8 mouse cellular contexts compared by ENCODE assay signal in genomic region chr5:110057637-110058408, GRCm38 (mm10). TPM values are rescaled to one million over a fixed set of nuclear protein-coding genes. Genes with fewer than 3 reads are reported as not detected.
DNase-seq lines count a peak whose midpoint lies in the region; ATAC-seq and TF ChIP-seq lines count a peak whose summit lies in the region.

No protein-coding gene starts in this region.

- H3K9me3 ChIP-seq in embryonic facial prominence, embryonic 14.5 days (ENCODE audit: control insufficient read depth, low read length), result peaks cover 17% of the 10 kb centered on the region
- no peaks in the 10 kb centered on the region for H3K9me3 ChIP-seq in limb, embryonic 14.5 days (ENCODE audit: control insufficient read depth, low read length)
- 0 out of 2 replicates have a peak, but pooled peaks cover 5% of the 10 kb centered on the region for H3K9me3 ChIP-seq in midbrain, postnatal 0 days (ENCODE audit: low read length)

- H3K4me2 ChIP-seq in embryonic facial prominence, embryonic 14.5 days (ENCODE audit: low read depth, low read length), result peak overlapping the region; percentile 54
- H3K4me2 ChIP-seq in limb, embryonic 14.5 days (replicated peaks; ENCODE audit: low read depth, low read length, severe bottlenecking), result peak overlapping the region; percentile 47
- H3K4me2 ChIP-seq in midbrain, postnatal 0 days (ENCODE audit: low read depth, low read length, poor library complexity, severe bottlenecking), result peak overlapping the region; percentile 46

- no peaks in the 10 kb centered on the region for H3K36me3 ChIP-seq in embryonic facial prominence, embryonic 14.5 days (ENCODE audit: control insufficient read depth, insufficient read depth, low read length)
- no peaks in the 10 kb centered on the region for H3K36me3 ChIP-seq in limb, embryonic 14.5 days (ENCODE audit: control insufficient read depth, insufficient read depth, low read length)
- H3K36me3 ChIP-seq in midbrain, postnatal 0 days (ENCODE audit: insufficient read depth, low read length), result no peaks in the 10 kb centered on the region

- no peaks in the 10 kb centered on the region for H3K27me3 ChIP-seq in embryonic facial prominence, embryonic 14.5 days (replicated peaks; ENCODE audit: control insufficient read depth, insufficient read depth, low read length)
- no peaks in the 10 kb centered on the region for H3K27me3 ChIP-seq in limb, embryonic 14.5 days (ENCODE audit: control insufficient read depth, insufficient read depth, low read length)
- no peaks in the 10 kb centered on the region for H3K27me3 ChIP-seq in midbrain, postnatal 0 days (ENCODE audit: insufficient read depth, low read length)

- ATAC-seq in embryonic facial prominence, embryonic 14.5 days (ENCODE audit: low read depth), result peak; percentile 99
- ATAC-seq in limb, embryonic 14.5 days (ENCODE audit: low FRiP score, low read depth), result peak; percentile 98
- peak; percentile 95 for ATAC-seq in midbrain, postnatal 0 days (ENCODE audit: low FRiP score)

- peak overlapping the region; percentile 67 for H3K9ac ChIP-seq in embryonic facial prominence, embryonic 14.5 days (ENCODE audit: low read depth, low read length)
- H3K9ac ChIP-seq in limb, embryonic 14.5 days (ENCODE audit: low read depth, low read length, severe bottlenecking), result peak overlapping the region; percentile 52
- H3K9ac ChIP-seq in midbrain, postnatal 0 days (replicated peaks; ENCODE audit: low read length, poor library complexity, severe bottlenecking), result 0 out of 2 replicates have a peak overlapping the region, but pooled peaks have one; percentile 14

- 4% methylated on average over 19 of the region's 19 CpGs for WGBS in embryonic facial prominence, embryonic 14.5 days
- WGBS in limb, embryonic 14.5 days, result 2% methylated on average over 19 of the region's 19 CpGs
- WGBS in midbrain, postnatal 0 days, result 5% methylated on average over 19 of the region's 19 CpGs

- TF ChIP-seq CTCF in midbrain, postnatal 0 days (IDR thresholded peaks at IDR 0.05), result no peak

- H3K27ac ChIP-seq in embryonic facial prominence, embryonic 14.5 days (replicated peaks; ENCODE audit: low read depth, low read length), result no peak overlapping the region
- no peak overlapping the region for H3K27ac ChIP-seq in limb, embryonic 14.5 days (replicated peaks; ENCODE audit: low read depth, low read length)
- no peak overlapping the region for H3K27ac ChIP-seq in midbrain, postnatal 0 days (ENCODE audit: low read depth, low read length)

- H3K4me1 ChIP-seq in embryonic facial prominence, embryonic 14.5 days (ENCODE audit: control insufficient read depth, insufficient read depth, low read length), result no peaks in the 10 kb centered on the region
- no peaks in the 10 kb centered on the region for H3K4me1 ChIP-seq in limb, embryonic 14.5 days (ENCODE audit: control insufficient read depth, insufficient read depth, low read length)
- H3K4me1 ChIP-seq in midbrain, postnatal 0 days (ENCODE audit: insufficient read depth, low read length), result no peaks in the 10 kb centered on the region

- peak overlapping the region; percentile 40 for H3K4me3 ChIP-seq in embryonic facial prominence, embryonic 14.5 days (ENCODE audit: low read depth, low read length)
- peak overlapping the region; percentile 49 for H3K4me3 ChIP-seq in limb, embryonic 14.5 days (replicated peaks; ENCODE audit: low read length)
- H3K4me3 ChIP-seq in midbrain, postnatal 0 days (ENCODE audit: low read depth, low read length), result peak overlapping the region; percentile 37

- DNase-seq in 3T3-L1 (ENCODE audit: low read depth, low spot score), result peak; percentile 89
- peak; percentile 33 to 68 for DNase-seq in adrenal gland, postnatal 4 days (ENCODE audit: low spot score in 2 of 2)
- DNase-seq in embryonic facial prominence, embryonic 14.5 days (ENCODE audit: low spot score), result peak; percentile 91
- DNase-seq in heart, adult 8-10 months (ENCODE audit: low spot score), result peak; percentile 92
- DNase-seq in kidney, adult 9 months, result peak; percentile 93
- DNase-seq in limb, embryonic 14.5 days (ENCODE audit: low spot score), result peak; percentile 84
- peak; percentile 83 for DNase-seq in midbrain, postnatal 0 days (ENCODE audit: low spot score)
- DNase-seq in spleen, postnatal 14 days (ENCODE audit: low spot score in 2 of 2), result peak; percentile 64 to 69

- TF ChIP-seq POLR2A in limb, embryonic 14.5 days (IDR thresholded peaks at IDR 0.05; ENCODE audit: borderline replicate concordance, extremely low read depth, insufficient read depth, insufficient read length), result no peak

RNA-seq across cellular contexts. Expression of gene Gm17655, which starts 14.5 kb away (rescaled TPM):
- 10 to 100 TPM; 11.4 to 15.8 TPM for total RNA-seq in adrenal gland, postnatal 4 days (2021)
- 2.1 and 3.6 TPM in 2 replicates for polyA plus RNA-seq in embryonic facial prominence, embryonic 14.5 days (2014; fragmentation: Nextera tagmentation; extraction: Ambion mirVana)
- total RNA-seq in heart, adult 8-10 months (2022), result 1 to 10 TPM; 1.7 to 6.7 (median 3.6) TPM
- polyA plus RNA-seq in limb, embryonic 14.5 days (2012; rRNA removed), result 0.93 and 1.1 TPM in 2 replicates
- 3.1 and 3.7 TPM in 2 replicates for polyA plus RNA-seq in limb, embryonic 14.5 days (2014; fragmentation: Nextera tagmentation; extraction: Ambion mirVana)
- total RNA-seq in midbrain, postnatal 0 days (2014; rRNA removed), result not detected in 2 replicates
- 2.7 and 2.8 TPM in 2 replicates for polyA plus RNA-seq in midbrain, postnatal 0 days (2015; fragmentation: Nextera tagmentation; extraction: Ambion mirVana)

RNA-seq across cellular contexts. Expression of gene Gm35315, which starts 36.4 kb away (rescaled TPM):
- under 1 TPM; 0.65 to 0.87 TPM for total RNA-seq in adrenal gland, postnatal 4 days (2021)
- polyA plus RNA-seq in embryonic facial prominence, embryonic 14.5 days (2014; fragmentation: Nextera tagmentation; extraction: Ambion mirVana), result 0.71 and 1.0 TPM in 2 replicates
- total RNA-seq in heart, adult 8-10 months (2022), result not detected
- polyA plus RNA-seq in limb, embryonic 14.5 days (2012; rRNA removed), result 0.59 and 0.74 TPM in 2 replicates
- polyA plus RNA-seq in limb, embryonic 14.5 days (2014; fragmentation: Nextera tagmentation; extraction: Ambion mirVana), result 0.59 and 1.3 TPM in 2 replicates
- total RNA-seq in midbrain, postnatal 0 days (2014; rRNA removed), result 0.28 and 0.88 TPM in 2 replicates
- polyA plus RNA-seq in midbrain, postnatal 0 days (2015; fragmentation: Nextera tagmentation; extraction: Ambion mirVana), result 0.39 and 0.40 TPM in 2 replicates

RNA-seq across cellular contexts. Expression of gene Plcxd1, which starts 41.9 kb away (rescaled TPM):
- under 1 TPM; 0.20 to 0.25 TPM for total RNA-seq in adrenal gland, postnatal 4 days (2021)
- polyA plus RNA-seq in embryonic facial prominence, embryonic 14.5 days (2014; fragmentation: Nextera tagmentation; extraction: Ambion mirVana), result 1.7 and 1.8 TPM in 2 replicates
- total RNA-seq in heart, adult 8-10 months (2022), result under 1 TPM in 1 of 4 experiments, not detected in 3; 0.09 TPM
- 0.89 and 1.1 TPM in 2 replicates for polyA plus RNA-seq in limb, embryonic 14.5 days (2012; rRNA removed)
- 0.88 and 1.0 TPM in 2 replicates for polyA plus RNA-seq in limb, embryonic 14.5 days (2014; fragmentation: Nextera tagmentation; extraction: Ambion mirVana)
- 20.9 and 21.6 TPM in 2 replicates for total RNA-seq in midbrain, postnatal 0 days (2014; rRNA removed)
- polyA plus RNA-seq in midbrain, postnatal 0 days (2015; fragmentation: Nextera tagmentation; extraction: Ambion mirVana), result 10.0 and 10.5 TPM in 2 replicates

RNA-seq across cellular contexts. Expression of gene Gtpbp6, which starts 50.2 kb away (rescaled TPM):
- 10 to 100 TPM; 58.3 to 59.9 TPM for total RNA-seq in adrenal gland, postnatal 4 days (2021)
- 25.8 and 28.2 TPM in 2 replicates for polyA plus RNA-seq in embryonic facial prominence, embryonic 14.5 days (2014; fragmentation: Nextera tagmentation; extraction: Ambion mirVana)
- 10 to 100 TPM; 23.8 to 31.2 (median 29.1) TPM for total RNA-seq in heart, adult 8-10 months (2022)
- polyA plus RNA-seq in limb, embryonic 14.5 days (2012; rRNA removed), result 152 and 173 TPM in 2 replicates
- polyA plus RNA-seq in limb, embryonic 14.5 days (2014; fragmentation: Nextera tagmentation; extraction: Ambion mirVana), result 30.2 and 32.9 TPM in 2 replicates
- 119 and 135 TPM in 2 replicates for total RNA-seq in midbrain, postnatal 0 days (2014; rRNA removed)
- 57.5 and 65.3 TPM in 2 replicates for polyA plus RNA-seq in midbrain, postnatal 0 days (2015; fragmentation: Nextera tagmentation; extraction: Ambion mirVana)

RNA-seq across cellular contexts. Expression of gene Zfp605, which starts 52.1 kb away (rescaled TPM):
- 1 to 10 TPM; 7.6 to 8.2 TPM for total RNA-seq in adrenal gland, postnatal 4 days (2021)
- 4.0 and 4.8 TPM in 2 replicates for polyA plus RNA-seq in embryonic facial prominence, embryonic 14.5 days (2014; fragmentation: Nextera tagmentation; extraction: Ambion mirVana)
- 1 to 10 TPM; 2.8 to 3.7 (median 3.3) TPM for total RNA-seq in heart, adult 8-10 months (2022)
- 2.4 and 3.0 TPM in 2 replicates for polyA plus RNA-seq in limb, embryonic 14.5 days (2012; rRNA removed)
- polyA plus RNA-seq in limb, embryonic 14.5 days (2014; fragmentation: Nextera tagmentation; extraction: Ambion mirVana), result 3.4 and 5.7 TPM in 2 replicates
- total RNA-seq in midbrain, postnatal 0 days (2014; rRNA removed), result 10.9 and 16.4 TPM in 2 replicates
- 14.7 and 16.8 TPM in 2 replicates for polyA plus RNA-seq in midbrain, postnatal 0 days (2015; fragmentation: Nextera tagmentation; extraction: Ambion mirVana)

Comparison
In these comparisons a context has a peak if more than half of its experiments do, and no peak if none do; other contexts are left out.
1. H3K9ac ChIP-seq: peak in every context shown above with its lines; median percentile 67 in embryonic facial prominence, embryonic 14.5 days; 52 in limb, embryonic 14.5 days; 14 in midbrain, postnatal 0 days.
2. RNA of gene Plcxd1, which starts 41.9 kb away (total RNA-seq): 20.9 to 21.6 TPM in midbrain, postnatal 0 days; 0.20 to 0.25 TPM in adrenal gland, postnatal 4 days and 0.09 TPM in heart, adult 8-10 months; every median in the first group is over 10 times any median in the second.
3. Peak in every context shown above with its lines, with median percentiles within 50 percentile points of each other: DNase-seq, ATAC-seq, H3K4me2 ChIP-seq and H3K4me3 ChIP-seq.